Mouse (Mus musculus) c-Kit-positive CD71-positive TER-119-positive erythroid progenitor cells, embryonic 14.5 days (primary cell): ENCODE results near the gene Tstd3.

Source experiments
- DNase-seq: peaks from one replicate; pipeline ENCODE4 v3.0.0-alpha.2; 2013; ENCODE audit warnings: low spot score

Tstd3 gene

DNA sequence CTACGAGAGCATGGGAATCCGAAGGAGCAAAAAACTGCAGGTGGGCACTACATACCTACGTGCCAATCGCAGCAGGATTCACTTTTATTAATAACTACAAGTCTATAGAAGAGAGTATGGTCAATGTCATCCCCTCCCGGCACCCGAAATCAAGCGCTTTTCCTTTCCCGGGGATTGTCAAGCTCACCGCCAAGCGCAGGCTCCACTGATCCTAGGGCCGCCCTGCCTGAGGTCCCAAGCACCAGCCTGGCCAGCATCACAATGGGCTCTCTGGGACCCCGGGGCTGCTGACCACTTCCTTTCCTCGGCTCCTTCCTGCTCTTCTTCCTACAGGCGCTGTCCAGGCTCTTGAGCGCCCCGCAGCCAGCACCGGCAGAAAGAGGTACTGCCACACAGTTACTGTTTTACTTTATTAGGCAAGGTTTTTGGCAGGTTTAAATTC is at the start of gene Tstd3, which contains the start of gene Usp45:
Tstd3 (minus strand) TSS at position 350 of the 442 bp plus-strand sequence.
Usp45 (plus strand) TSS at position 294 of the 442 bp plus-strand sequence.
- DNase-seq = peak; percentile 75

DNA sequence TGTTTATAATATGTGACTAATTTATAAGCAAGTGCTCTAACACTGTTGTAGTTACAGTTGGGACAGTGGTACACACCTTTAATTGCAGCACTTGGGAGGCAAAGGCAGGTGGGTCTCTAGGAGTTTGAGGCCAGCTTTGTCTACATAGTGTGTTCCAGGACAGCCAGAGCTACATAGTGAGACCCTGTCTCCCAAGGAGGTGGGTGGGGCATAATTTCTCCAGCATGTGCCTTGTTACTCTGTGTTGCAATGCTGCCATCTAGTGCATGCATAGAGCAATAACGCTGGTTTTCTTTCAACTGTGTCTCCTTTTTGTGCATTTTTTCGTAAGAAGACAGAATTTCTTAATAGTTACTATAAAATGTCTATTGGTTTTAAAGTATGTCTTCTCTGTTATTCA is 47.0 kb upstream of the Tstd3 start:
- DNase-seq = peak; percentile 61

DNA sequence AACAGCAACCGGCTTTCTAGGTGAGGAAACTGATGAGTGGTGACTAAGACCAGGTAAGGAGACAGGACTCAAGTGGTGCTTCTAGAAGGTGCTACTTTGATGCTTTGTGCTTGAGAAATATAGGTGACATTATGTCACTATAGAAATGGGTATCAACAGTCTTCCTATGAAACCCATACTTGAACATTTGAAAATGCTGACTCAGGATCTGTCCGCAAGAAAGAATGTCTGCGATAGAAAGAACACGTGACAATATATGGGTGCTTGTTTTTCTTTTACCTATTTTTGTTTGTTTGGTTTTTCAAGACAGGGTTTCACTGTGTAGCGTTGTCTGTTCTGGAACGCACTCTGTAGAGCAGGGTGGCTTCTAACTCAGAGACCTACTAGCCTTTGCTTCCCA is 45.6 kb upstream of the Tstd3 start:
- DNase-seq = no peak

DNA sequence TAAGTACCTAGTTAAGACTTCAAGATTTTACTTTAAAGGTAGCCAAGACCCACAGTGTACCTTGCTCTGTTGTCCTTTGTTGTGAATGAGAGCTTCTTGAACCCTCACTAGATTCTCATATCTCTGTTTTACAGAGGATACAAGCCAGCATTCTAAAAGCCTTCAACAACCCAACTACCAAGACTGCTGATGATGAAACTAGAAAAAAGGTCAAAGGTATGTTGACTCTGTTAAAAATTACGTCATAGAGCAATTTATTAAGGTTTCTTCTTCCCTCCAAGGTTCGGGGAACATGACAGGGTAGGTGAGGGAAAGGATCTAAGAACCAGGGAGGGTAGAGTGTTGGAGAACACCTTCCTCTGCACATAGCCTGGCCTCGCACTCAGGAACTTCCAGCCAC is 43.6 kb upstream of the Tstd3 start:
- no peak for DNase-seq

DNA sequence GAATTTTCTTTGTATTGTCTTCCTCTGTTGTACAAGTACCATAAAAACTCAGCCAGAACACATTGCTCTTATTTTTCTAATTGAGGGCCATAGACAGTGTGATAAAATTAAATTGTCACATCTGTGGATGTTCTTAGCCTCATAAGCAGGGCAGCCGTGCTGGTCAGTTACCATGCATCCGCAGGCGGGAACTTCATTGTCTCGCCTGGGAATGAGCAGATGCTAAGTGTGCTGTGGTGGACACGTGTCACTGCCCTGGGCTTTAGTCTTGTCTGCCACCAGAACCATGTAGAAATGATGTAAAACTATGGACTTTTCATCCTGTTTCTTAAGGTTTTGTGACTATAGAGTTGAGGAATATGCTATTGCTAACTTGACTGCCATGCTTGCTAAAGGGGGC is 40.2 kb upstream of the Tstd3 start:
- no peak for DNase-seq

DNA sequence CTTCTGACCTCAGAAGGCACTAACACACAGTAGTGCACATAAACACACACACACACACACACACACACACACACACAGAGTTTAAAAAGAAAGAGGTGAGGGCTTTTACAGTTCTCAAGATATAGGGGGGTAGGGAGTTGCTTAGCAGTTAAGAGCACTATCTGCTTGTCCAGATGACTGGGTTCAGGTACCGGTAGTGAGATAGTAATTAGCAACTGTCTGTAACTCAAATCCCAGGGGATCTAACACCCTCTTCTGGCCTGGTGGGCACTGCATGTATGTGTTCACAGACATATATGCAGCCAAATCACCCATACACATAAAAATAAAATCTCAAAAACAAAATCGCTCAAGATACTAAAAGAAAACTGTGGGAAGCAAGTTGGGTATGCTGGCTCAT is 34.6 kb upstream of the Tstd3 start:
- DNase-seq = no peak

DNA sequence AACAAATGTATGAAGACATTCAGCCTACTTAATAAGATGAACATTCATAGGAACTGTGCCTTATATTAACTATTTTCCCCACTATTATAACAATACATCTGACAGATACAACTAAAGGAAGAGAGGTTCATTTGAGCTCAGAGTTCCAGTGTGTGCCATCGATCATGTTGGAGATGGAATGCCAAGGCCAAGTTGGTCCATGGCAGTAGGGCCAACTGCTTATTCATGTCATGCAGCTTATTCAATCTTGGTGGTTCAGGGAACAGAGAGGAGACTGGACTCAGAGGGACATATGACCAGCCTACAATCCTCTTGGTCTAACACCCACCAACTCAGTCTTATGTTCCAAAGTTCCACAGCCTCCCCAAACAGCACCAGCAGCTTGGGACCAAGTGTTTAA is 34.0 kb upstream of the Tstd3 start:
- no peak for DNase-seq

DNA sequence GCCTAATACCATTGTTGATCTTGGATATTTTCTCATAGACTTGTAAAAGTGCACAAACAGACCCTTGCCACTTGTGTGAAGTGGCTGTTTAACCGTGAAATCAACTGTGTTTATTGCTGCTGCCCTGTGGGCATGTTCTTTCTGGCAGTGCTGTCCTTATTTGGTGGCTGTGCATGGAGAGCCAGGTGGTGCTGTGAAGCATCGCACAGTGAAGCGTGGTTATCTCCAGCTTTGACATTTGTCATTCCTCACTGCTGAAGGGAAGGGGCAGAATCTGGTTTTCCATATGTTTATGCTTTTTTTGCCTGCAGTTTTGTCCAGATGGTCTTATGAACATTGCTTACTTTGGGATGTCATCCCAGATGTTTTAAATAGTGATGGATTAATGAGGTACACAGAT is 26.6 kb upstream of the Tstd3 start:
- no peak for DNase-seq

DNA sequence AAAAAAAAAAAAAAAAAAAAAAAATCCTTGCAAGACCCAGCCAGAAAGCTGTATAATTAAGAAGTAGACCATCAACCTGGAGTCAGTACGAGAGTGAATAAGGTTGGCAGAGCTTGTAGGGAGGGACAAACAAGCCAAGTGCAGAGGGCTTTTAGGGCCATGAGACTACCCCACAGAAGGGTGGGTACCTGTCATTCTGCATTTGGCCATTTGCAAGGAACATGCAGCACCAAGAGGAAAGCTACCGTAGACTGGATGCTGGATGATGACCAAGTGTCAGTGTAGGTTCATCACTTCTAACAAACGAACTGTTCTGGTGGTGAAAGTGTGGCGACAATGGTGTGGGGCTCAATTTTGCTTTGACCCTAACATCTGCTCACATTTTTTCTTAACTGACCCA is 22.8 kb upstream of the Tstd3 start:
- no peak for DNase-seq

DNA sequence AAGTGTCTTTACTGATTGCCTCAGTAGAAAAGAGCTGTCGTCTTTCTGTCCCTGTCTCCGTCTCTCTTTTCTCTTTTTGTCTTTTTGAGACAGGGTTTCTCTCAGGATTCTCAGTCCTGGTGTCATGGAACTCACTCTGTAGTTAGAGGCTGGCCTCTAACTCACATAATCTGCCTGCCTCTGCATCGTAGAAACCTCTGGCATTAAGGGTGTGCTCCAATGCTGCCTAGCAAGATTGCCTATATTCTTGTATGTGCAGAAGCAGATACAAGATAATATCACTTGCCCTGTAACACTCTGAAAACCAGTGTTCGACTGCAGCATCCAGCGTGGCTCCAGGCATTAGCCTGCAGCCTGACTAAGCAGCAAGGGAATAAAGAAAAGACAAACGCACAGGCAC is 21.9 kb upstream of the Tstd3 start:
- DNase-seq = no peak

DNA sequence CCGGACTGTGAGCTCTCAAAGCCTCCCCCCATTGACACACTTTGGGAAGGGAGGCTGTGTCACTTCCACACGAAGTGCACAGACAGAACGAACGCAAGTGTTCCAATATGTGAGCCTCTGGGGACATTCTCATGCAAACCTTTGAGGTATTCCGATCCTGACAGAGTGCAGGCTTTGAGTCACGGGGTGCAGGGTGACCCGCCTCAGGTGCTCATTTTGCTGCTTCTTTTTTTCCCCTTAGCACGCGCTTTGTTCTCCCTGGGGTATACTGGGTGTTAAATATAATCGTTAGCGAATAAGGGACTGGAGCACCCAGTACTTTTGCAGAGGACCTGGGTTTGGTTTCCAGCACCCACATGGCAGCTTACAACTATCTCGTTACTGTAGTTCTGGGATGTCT is 19.3 kb upstream of the Tstd3 start:
- no peak for DNase-seq

DNA sequence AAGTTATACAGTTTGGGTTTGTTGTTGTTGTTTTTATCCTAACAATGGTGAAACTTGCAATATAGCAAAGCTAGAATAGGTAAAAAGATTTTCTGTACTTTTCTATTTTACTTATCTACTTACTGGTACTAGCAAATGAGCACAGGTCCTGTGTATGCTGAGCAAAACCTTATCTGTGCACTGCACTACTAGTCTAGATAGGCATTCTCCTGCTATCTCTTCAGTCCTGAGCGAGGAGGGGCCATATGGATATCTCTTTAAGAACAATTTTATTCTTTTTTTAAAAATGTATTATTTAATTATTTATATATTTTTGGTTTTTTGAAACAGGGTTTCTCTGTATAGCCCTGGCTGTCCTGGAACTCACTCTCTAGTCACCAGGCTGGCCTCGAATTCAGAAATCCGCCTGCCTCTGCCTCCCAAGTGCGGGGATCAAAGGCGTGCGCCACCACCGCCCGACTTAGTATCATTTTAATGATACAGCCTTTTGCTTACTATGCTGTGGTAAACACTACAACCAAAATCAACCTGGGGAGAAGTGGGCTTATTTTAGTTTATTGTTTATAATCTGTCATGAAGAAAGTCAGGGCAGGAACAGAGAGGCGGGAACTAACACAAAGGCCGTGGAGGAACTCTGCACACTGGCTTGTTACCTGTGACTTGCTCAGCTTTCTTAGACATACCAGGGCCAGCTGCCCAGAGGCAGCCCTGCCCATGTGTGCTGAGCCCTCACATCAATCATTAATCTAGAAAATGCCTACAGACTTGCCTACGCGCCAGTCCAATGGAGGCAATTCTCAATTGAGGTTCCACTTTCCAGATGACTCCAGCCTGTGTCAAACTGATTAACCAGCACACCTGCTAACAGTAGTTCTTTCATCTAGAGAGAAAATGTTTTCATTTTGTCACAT is 14.1 kb upstream of the Tstd3 start:
- DNase-seq = peak; percentile 71

DNA sequence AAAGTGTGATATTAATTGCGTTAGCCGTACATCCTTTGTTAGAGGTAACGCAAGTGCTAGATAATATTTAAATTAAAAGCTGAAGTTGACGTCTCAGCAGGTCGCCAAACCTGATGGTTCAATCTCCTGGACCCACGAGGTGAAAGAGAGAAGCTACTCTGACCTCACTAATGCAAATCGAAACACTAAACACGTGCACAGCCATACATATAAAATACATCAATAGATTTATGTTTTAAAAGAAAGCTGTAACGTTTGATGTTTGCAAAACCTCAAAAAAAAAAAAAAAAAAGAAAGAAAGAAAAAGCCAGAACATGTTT is 9.9 kb upstream of the Tstd3 start:
- no peak for DNase-seq

DNA sequence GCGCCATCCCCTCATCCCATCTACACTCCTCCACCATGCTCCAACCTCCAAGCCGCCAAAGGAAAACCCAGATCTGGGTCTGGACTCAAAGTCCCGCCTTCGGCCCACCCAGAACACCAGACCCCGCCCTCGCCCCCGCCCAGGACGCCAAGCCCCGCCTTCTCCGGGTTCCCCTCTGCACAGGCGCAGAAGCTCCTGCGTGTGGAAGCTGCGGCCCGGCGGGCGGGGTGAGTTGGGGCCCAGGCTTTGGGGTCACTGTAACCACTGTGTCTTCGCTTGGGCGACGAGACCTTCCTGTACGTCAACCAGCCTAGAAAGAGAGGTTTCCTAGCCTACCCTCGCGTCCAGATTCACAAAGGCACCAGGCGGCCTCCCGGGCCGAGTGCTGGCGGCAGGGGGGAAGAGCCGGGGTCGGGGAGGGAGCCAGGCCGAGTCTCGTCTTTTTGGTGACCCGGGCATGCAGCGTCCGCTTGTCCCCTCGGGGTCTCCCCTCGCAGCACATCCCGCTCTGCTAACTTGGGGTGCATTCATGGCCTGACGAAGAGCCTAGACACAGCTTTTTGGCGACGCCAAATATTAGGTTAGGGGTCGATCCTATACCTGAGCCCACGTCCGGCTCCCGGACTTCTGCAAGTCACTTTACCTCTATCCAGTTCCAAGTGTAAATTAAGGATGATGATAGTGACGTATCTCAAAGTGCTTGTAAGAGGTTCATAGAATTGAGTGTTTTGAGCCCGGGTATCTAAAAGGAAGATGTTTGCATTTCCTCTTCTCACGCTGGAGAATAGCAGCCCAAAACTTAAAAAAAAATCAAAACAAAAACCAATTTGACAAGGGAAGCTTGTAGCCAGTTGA is 9.3 kb upstream of the Tstd3 start:
- DNase-seq = peak; percentile 90

DNA sequence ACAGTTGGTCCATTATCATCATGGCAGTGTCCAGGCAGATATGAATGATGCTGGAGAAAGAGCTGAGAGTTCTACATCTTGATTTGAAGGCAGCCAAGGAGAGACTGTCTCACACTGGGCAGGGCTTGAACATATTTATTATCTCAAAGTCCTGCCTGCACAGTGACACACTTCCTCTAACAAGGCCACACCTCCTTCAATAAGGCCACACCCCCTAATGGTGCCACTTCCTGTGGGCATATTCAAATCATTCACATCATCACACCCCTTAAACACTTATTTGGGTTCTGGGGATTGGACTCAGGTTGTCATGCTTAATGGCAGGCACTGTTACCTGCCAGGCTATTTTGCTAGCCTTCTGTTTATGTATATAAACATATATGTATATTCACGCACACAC is 5.3 kb upstream of the Tstd3 start:
- DNase-seq = no peak

DNA sequence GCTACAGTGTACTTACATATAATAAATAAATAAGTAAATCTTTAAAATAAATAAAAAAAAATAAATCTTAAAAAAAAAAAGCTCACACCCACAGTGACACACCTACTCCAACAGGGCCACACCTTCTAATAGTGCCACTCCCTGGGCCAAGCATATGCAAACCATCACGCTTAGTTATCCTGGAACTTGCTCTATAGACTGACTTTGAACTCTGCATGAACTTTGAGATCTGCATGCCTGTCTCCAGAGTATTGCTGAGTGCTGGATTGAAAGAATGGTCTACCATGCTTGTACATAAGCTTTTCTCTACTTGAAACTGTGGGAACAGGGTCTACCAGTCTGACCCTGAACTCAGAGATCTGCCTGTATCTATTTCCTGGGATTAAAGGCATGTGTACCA is 4.1 kb upstream of the Tstd3 start:
- no peak for DNase-seq

DNA sequence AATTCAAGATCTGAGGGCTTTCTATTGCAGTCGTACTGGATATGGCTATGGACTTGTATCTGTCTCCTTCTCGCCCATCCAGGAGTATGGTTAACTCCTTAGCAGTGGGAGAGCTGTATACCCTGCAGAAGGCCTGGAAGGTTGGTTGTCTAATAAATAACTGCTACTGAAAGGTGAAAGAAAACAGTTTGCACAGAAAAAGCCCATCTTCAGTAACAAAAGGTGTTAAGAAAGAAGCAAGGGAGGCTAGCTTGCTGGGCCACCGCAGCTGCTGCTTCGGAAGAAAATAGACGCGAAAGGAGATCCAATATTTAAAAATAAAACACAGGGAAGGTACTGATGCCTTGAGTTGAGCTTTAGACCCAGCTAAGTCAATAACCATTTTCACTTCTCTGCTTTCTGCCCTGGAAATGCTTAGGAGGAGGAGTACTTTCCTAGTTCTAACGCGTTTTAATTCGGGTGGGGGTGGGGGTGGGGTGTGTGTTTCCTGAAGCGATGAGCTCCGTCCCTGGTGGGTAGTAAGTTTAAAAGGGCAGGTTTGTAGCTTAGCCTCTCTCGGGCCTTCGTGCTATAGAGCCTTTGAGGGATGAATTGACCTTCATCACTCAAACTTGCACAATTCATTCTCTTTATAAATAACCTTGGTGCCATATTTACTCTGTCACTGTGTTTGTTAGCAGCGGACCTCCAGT is 695 bp downstream of the Tstd3 start:
- DNase-seq = no peak

DNA sequence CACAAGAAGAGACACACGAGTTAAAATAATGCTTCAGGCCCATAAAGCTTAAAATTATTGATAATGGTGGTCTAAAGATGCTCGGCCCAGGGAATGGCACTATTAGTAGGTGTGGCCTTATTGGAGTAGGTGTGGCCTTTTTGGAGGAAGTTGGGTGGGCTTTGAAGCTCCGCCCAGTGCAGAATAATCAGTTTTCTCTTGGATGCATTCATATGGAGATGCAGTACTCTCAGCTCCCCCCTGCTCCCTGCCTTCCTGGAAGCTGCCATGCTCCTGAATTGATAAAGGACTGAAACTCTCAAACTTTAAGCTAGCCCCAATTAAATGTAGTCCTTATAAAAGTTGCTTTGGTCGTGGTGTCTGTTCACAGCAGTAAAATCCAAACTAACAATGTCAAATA is 3.2 kb downstream of the Tstd3 start:
- DNase-seq = no peak

DNA sequence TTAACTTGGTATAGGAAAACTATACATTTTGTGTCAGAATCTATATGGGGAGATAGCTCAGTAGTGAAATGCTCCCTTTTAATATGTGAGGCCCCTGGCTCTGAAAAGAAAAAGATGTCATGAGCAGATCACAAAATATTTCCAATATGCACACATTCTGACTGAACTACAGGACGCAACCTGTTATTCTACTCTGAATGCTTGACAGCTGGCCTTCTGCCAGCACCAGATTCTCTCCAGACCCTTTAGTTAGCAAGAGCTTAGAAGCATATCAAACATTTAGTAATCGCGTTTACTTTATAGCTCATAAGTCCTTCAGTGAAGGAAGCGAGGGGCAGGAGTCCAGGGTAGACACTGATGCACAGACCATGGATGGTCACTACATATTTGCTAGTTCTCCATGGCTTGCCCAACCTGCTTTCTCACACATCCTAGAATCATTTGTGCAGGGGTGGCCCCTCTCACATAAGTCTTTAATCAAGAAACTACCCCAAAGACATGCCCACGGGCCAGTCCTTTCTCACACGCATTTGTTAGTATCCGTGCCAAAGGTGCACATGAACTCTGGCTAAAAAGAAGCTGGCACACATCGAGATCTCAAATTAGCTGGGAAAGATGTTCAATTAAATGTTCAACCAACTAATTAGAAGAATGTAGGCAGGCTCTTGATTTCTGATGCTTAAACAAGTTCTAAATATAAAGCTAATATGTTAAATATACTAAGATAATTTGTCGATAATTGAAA is 5.4 kb downstream of the Tstd3 start:
- no peak for DNase-seq

DNA sequence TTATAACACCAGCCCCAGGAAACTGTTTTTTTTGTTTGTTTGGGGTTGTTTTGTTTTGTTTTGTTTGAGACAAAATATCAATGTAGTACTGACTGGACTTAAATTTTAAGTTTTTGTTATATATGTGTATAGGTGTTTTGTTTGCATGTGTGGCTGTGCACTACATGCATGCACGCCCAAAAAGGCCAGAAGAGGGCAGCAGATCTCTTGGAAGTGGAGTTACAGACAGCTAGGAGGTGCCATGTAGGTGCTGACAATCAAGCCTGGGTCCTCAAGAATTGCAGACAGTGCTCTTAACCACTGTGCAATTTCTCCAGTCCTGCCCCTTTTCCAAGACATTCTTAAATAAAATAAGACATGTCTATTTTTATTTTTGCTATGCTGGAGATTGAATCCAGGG is 8.2 kb downstream of the Tstd3 start:
- DNase-seq = no peak

DNA sequence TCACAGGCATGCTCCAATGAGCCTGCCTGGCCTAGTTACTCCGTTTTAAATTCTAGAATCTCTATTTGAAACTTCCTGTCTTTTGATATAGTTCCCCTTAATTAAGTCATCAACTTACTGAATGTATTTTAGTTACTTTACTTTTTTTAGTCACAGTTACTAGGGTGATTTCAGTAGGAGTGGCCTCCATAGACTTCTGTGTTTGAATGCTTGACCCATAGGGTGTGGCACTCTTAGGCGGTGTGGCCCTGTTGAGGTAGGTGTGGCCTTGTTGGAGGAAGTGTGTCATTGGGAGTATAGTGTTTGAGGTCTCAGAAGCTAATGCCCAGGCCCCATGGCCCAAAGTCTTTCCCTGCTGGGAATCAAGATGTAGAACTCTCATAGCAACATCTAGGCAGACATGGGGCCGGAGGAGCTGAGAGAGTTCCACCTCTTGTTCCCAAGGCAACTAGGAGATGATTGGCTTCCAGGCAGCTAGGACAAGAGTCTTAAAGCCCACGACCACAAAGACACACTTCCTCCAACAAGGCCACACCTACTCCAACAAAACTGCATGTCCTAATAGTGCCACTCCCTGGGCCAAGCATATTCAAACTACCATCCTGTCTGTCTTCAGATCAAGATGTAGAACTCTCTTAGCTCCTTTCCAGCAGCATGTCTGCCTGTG is 11.8 kb downstream of the Tstd3 start:
- no peak for DNase-seq
